Mouse (Mus musculus) liver, embryonic 15.5 days (tissue): Measurements from ENCODE around the gene Aloxe3. TPM values are rescaled to one million over a fixed set of nuclear protein-coding genes. Genes with fewer than 3 reads are reported as not detected.

ENCODE experiments used
- ATAC-seq: fragments of 200-750 bp; cut with Nextera tagmentation; 2 replicates; pipeline ENCODE4 v1.8.0; 2017; ENCODE audit warnings: moderate number of reproducible peaks, mild to moderate bottlenecking, moderate library complexity; ENCODE audit not compliant: insufficient read depth
- H3K27ac ChIP-seq: fragments of 300-500 bp; sonication (generic); replicated peaks from 2 replicates; pipeline ENCODE4 v1.5.1; 2015; ENCODE audit warnings: mild to moderate bottlenecking, inconsistent platforms
- H3K27me3 ChIP-seq: fragments of 300-500 bp; sonication (generic); 2 replicates; pipeline ENCODE4 v1.6.1; 2015; ENCODE audit warnings: mild to moderate bottlenecking, inconsistent platforms
- H3K36me3 ChIP-seq: fragments of 300-500 bp; sonication (generic); replicated peaks from 2 replicates; pipeline ENCODE4 v1.6.1; 2015; ENCODE audit warnings: moderate library complexity, mild to moderate bottlenecking, inconsistent platforms
- H3K4me1 ChIP-seq: fragments of 300-500 bp; sonication (generic); replicated peaks from 2 replicates; pipeline ENCODE4 v1.6.1; 2015; ENCODE audit warnings: inconsistent platforms
- H3K4me2 ChIP-seq: fragments of 300-500 bp; sonication (generic); 2 replicates; pipeline ENCODE4 v1.6.1; 2015; ENCODE audit warnings: moderate library complexity, mild to moderate bottlenecking, inconsistent platforms
- H3K4me3 ChIP-seq: fragments of 300-500 bp; sonication (generic); replicated peaks from 2 replicates; pipeline ENCODE4 v1.5.1; 2015; ENCODE audit warnings: mild to moderate bottlenecking, inconsistent platforms
- H3K9ac ChIP-seq: fragments of 300-500 bp; sonication (generic); 2 replicates; pipeline ENCODE4 v1.6.1; 2015; ENCODE audit warnings: moderate library complexity, mild to moderate bottlenecking, inconsistent platforms
- H3K9me3 ChIP-seq: fragments of 300-500 bp; sonication (generic); replicated peaks from 2 replicates; pipeline ENCODE4 v1.6.1; 2016; ENCODE audit warnings: inconsistent platforms
- WGBS: fragments of 180-500 bp; shearing (Covaris S2); methylation state at CpG from one replicate; pipeline ENCODE4 v1.1.7; 2015; ENCODE audit warnings: mixed read lengths; ENCODE audit not compliant: insufficient replicate concordance; 5-methylcytosine and 5-hydroxymethylcytosine counted together
- polyA plus RNA-seq: library from polyadenylated mRNA; unstranded; fragments of >200 nt; fragmentation: Nextera tagmentation; extraction: Ambion mirVana; gene quantifications from 2 replicates; pipeline ENCODE4 v1.2.1, GENCODE M21; 2015

The Aloxe3 gene
- polyA plus RNA-seq, 1 experiment from 2014 or later, result not detected

DNA sequence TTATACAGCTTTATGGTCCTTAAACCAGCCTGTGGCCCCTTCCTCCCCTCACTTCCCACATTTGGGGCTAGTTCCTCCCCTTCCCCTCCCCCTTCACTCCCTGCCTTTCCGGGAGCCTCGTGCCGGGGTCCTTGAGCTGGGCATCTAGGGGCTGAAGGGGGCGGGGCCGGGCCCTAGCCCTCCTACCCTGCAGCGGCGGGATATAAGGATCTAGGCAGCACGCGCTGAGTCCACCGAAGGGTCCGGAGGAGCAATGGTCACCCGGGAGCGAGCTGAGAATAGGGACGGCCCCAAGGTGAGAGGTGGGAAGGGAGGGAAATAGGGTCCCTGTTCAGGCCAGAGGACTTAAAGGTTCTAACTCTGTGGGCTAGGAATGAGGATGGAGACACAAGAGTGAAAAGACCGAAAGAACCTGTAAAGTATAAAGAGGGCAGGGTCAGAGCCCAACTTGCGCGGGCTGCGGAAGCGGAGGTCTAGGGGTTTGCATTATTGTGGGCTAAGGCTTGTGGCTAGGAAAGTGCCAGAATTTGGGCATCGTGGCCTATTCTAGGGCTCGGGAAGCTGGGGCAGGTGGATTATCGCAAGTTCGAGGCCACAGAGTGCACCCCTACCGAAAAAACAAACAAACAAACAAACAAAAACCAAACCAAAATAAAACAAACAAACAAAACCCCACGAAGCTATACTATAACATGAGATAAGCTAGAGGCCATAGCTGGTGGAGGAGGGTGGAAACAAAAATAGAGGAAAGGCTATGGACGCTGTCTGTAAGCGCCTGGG lies 5.3 kb upstream of the Aloxe3 start, which contains the start of gene Hes7:
Hes7 (plus strand) TSS at position 184 of the 780 bp plus-strand sequence.
- no peak within 1 kb of the TSS for H3K27ac ChIP-seq
- H3K4me2 ChIP-seq, result peak within 1 kb of the TSS; percentile 98
- ATAC-seq, result no peak
- peaks cover 72% of the 10 kb centered on the region for H3K4me1 ChIP-seq
- peak within 1 kb of the TSS; percentile 25; the same call in 1 of the 2 replicates for H3K9ac ChIP-seq
- H3K36me3 ChIP-seq, result no peaks in the 10 kb centered on the region
- 2% methylated on average over 27 of the region's 27 CpGs for WGBS
- H3K4me3 ChIP-seq, result peak within 1 kb of the TSS; percentile 71
- peaks cover 70% of the 10 kb centered on the region for H3K27me3 ChIP-seq
- H3K9me3 ChIP-seq, result no peaks in the 10 kb centered on the region

DNA sequence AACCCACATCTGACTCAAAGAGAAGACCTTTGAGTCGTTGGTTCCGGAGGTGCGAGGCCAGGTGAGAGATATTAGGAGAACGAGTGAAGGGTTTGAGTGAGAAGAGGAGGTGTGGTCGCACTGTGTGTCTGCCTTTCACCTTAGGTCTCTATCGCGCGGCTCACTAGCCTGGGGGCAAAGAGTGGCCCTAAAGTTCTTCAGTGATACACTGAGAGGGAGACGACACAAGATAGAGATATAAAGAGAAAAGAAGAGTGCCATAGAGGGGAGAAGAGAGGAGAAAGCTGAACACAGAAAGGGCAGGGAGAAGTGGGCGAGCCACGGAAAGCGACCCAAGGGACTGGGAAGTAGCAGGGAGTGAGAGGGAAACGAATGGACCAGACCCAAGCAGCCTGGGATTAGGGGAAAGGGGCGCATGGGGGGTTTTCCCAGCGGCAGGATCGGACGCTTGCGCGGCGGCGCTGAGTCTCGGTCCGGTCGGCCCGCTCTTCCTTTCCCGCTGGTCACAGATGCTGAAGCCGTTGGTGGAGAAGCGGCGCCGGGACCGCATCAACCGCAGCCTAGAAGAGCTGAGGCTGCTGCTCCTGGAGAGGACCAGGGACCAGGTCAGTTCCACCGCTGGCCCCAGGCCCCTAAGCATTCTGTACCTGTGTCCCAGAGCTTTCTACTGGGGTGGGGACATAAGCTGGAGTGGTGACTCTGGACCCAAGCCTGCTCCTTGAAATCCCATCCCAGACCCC lies 4.5 kb upstream of the Aloxe3 start:
- Histone ChIP-seq H3K27ac (no peak overlapping the region), H3K4me1 (peaks cover 80% of the 10 kb centered on the region)
- no peak for ATAC-seq

DNA sequence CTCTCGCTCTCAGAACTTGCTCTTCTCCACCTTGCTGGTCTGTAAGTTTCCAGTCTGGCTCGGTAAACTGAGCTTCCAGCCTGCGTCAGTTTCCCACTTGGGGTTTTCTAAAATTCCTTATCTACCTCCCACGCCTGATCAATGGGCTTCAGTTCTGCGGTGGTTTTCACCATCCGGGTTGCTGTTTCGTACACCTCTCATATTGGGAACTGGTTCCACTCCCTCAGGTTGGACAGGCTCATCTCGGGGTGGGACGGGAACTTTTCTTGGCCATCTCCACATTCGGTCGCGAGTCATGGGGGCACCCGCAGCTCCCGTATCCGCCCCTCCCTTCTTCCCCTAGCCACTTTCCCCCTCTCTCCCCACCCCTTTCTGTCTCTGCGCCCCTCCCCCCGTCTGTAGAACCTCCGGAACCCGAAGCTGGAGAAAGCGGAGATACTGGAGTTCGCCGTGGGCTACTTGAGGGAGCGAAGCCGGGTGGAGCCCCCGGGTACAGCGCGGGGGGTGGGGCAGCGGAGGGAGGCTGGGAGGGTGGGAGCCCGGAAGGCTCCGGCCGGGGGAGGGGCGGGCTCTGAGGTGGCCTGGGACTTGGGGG lies 3.9 kb upstream of the Aloxe3 start:
- 1% methylated on average over 32 of the region's 32 CpGs for whole genome bisulfite sequencing
- peak overlapping the region; percentile 81; the same call in 1 of the 2 replicates for H3K27ac ChIP-seq
- no peaks in the 10 kb centered on the region for H3K9me3 ChIP-seq
- H3K4me2 ChIP-seq, result peak overlapping the region; percentile 98
- peak overlapping the region; percentile 47 for H3K9ac ChIP-seq
- H3K4me3 ChIP-seq, result peak overlapping the region; percentile 70
- H3K27me3 ChIP-seq, result peaks cover 63% of the 10 kb centered on the region
- no peaks in the 10 kb centered on the region for H3K36me3 ChIP-seq
- H3K4me1 ChIP-seq, result peaks cover 86% of the 10 kb centered on the region
- ATAC-seq, result no peak

More for the DNA sequence above, 4.5 kb upstream of the Aloxe3 start:
- Histone ChIP-seq H3K27me3 (peaks cover 64% of the 10 kb centered on the region), H3K4me3 (peak overlapping the region; percentile 70), H3K9me3 (no peaks in the 10 kb centered on the region), H3K9ac (peak overlapping the region; percentile 25; the same call in 1 of the 2 replicates), H3K36me3 (no peaks in the 10 kb centered on the region), H3K4me2 (peak overlapping the region; percentile 98)
- WGBS, result under 1% methylated on average over 33 of the region's 33 CpGs

DNA sequence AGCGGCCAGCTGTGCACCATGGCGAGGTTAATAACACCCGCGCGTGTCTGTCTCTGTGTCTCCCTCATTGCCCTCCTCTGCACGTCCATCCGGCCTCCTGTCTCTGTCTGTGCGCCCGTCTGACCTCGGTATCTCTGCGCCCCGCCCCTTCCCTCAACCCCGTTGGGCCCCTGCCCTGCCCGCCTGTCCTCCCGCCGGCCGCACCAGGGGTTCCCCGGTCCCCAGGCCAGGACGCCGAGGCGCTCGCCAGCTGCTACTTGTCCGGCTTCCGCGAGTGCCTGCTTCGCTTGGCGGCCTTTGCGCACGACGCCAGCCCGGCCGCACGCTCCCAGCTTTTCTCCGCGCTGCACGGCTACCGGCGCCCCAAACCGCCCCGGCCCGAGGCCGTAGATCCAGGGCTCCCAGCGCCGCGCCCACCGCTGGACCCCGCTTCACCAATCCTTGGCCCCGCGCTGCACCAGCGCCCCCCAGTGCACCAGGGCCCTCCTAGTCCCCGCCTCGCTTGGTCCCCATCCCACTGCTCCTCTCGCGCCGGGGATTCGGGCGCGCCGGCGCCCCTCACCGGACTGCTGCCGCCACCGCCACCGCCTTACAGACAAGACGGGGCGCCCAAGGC lies 3.3 kb upstream of the Aloxe3 start, which contains the start of gene 9130213A22Rik:
9130213A22Rik (minus strand) TSS at position 254 of the 616 bp plus-strand sequence.
- Histone ChIP-seq H3K9me3 (no peaks in the 10 kb centered on the region), H3K36me3 (no peaks in the 10 kb centered on the region), H3K9ac (peak within 1 kb of the TSS; percentile 61), H3K27ac (peak within 1 kb of the TSS; percentile 81), H3K4me2 (peak within 1 kb of the TSS; percentile 98), H3K27me3 (peaks cover 66% of the 10 kb centered on the region), H3K4me3 (peak within 1 kb of the TSS; percentile 70), H3K4me1 (peaks cover 81% of the 10 kb centered on the region)
- WGBS, result under 1% methylated on average over 66 of the region's 66 CpGs
- peak; percentile 27 for ATAC-seq

DNA sequence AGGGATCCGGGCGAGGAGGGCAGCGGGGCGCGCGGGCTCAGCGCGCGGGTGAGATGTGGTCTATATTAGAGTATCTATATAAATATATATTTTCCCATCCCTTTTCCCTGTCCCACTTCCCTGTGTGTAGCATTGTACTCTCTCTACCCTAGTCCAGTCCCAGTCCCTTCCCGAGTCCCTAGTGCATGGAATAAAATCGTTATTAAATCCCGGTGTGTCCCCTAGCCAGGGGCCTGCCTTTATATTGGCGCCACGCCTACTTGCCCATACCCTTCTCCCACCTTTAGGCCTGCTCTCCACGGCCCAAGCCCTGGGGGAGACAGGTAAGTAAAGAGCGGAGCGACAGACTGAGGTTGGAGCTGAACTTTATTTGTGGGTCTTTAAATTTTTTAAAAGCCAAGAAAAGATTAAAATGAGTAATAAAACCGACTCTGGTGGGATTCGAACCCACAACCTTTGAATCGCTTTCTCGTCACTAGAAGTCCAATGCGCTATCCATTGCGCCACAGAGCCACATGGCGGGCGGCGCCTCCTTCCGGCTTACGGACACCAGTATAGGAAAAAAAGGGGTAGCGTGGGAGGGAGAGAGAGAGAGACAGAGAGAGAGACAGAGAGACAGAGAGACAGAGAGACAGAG lies 2.5 kb upstream of the Aloxe3 start:
- H3K4me1 ChIP-seq, result peaks cover 73% of the 10 kb centered on the region
- H3K9me3 ChIP-seq, result no peaks in the 10 kb centered on the region
- no peak for ATAC-seq
- peak overlapping the region; percentile 98 for H3K4me2 ChIP-seq
- H3K36me3 ChIP-seq, result no peaks in the 10 kb centered on the region
- WGBS, result under 1% methylated on average over 29 of the region's 29 CpGs
- H3K9ac ChIP-seq, result peak overlapping the region; percentile 61
- H3K27me3 ChIP-seq, result peaks cover 66% of the 10 kb centered on the region
- H3K27ac ChIP-seq, result peak overlapping the region; percentile 81
- peak overlapping the region; percentile 70 for H3K4me3 ChIP-seq

DNA sequence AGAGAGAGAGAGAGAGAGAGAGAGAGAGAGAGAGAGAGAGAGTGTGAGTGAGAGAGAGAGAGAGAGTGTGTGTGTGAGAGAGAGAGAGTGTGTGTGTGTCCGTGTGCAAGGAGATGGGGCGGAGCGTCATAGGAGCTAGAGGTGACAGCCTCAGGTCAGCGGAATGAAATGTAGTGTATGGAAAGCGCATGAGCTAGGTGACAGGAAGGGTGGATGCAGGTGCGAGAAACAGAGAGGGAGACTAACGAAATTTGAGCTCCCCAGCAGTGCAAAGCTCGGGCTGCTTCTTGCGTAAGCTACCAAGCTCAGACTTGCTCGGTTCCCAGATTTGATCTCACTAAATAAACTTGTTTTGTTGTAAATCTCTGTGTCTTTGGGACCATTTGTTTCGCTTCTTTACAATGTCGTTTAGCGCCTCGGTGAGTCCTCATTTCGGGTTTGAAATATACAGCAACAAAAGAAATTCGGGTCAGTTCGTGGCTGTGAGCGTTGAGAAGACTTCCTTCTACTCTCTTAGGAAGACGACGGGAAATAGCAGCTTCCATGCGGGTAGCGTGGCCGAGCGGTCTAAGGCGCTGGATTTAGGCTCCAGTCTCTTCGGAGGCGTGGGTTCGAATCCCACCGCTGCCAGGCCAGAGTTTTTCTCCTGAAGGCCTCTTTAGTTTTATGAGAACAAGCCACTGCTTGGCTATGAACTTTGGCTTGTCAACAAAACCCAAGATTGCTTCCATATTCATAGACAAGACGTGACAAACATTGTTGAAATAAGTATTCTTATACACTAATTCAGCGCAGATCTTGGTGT lies 1.8 kb upstream of the Aloxe3 start:
- Histone ChIP-seq H3K9ac (peak overlapping the region; percentile 61), H3K9me3 (no peaks in the 10 kb centered on the region), H3K36me3 (no peaks in the 10 kb centered on the region), H3K27me3 (peaks cover 69% of the 10 kb centered on the region), H3K27ac (peak overlapping the region; percentile 79), H3K4me2 (peak overlapping the region; percentile 98), H3K4me1 (peaks cover 68% of the 10 kb centered on the region), H3K4me3 (peak overlapping the region; percentile 70)
- WGBS, result under 1% methylated on average over 31 of the region's 31 CpGs
- peak; percentile 69 for ATAC-seq

DNA sequence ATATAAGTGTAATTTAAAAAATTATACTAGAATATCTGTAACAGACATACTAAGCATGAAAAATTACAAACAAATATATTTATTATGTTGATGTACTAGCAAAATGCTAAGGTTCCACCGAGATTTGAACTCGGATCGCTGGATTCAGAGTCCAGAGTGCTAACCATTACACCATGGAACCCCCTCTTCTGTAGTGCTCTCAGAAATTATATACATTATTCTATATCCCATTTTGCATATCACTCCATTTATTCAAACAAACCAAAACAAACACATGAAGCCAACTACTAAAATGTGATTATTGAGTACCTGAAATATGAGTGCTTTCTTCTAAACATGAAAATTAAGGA lies 1.2 kb upstream of the Aloxe3 start:
- Histone ChIP-seq H3K4me3 (peak overlapping the region; percentile 70), H3K9ac (no peak overlapping the region), H3K4me2 (peak overlapping the region; percentile 98), H3K27ac (peak overlapping the region; percentile 79; the same call in 1 of the 2 replicates), H3K9me3 (no peaks in the 10 kb centered on the region), H3K36me3 (no peaks in the 10 kb centered on the region), H3K4me1 (peaks cover 63% of the 10 kb centered on the region), H3K27me3 (peaks cover 69% of the 10 kb centered on the region)
- peak; percentile 52 for ATAC-seq
- 0% methylated on average over 3 of the region's 3 CpGs for WGBS

DNA sequence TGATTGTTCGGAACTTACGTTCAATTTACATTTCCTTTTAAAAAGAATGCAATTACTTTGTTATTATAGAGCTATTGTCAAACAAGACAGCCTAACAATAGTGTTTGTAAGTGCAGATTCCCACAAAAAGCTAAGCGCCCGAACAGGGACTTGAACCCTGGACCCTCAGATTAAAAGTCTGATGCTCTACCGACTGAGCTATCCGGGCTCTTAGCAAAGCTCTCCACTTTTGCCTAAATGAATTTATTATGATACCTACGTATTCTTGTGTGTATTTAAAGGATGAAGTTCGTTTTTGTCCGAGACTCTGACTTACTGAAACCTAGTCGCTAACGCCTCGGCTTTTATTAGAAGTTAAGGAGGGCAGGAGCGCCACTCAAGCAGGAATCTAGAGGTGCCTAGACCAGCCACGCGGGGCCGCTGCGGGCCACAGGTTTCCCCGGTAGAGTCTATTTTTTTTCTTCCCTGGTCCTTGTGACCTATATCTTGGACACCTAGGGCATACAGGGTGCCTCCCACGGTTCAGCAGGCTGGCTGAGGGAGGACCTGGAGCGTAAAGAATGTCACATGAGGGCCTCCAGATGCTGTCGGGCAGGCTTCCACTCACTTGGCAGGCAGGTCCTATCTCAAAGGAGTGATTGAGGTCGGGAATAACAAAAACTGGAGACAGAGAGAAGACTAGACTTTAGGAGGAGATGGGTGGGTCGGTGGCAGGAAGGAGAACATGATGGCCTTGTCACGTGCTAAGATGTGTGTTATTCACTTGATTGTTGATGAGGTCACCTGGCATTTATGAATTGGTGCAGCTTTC lies 450 bp upstream of the Aloxe3 start:
- Histone ChIP-seq H3K4me2 (peak overlapping the region; percentile 93), H3K36me3 (no peaks in the 10 kb centered on the region), H3K9me3 (no peaks in the 10 kb centered on the region), H3K27me3 (peaks cover 68% of the 10 kb centered on the region), H3K4me1 (peaks cover 58% of the 10 kb centered on the region), H3K27ac (peak overlapping the region; percentile 66), H3K4me3 (peak overlapping the region; percentile 62), H3K9ac (peak overlapping the region; percentile 53)
- ATAC-seq, result peak; percentile 37; the same call in 1 of the 2 replicates
- WGBS, result under 1% methylated on average over 24 of the region's 24 CpGs

DNA sequence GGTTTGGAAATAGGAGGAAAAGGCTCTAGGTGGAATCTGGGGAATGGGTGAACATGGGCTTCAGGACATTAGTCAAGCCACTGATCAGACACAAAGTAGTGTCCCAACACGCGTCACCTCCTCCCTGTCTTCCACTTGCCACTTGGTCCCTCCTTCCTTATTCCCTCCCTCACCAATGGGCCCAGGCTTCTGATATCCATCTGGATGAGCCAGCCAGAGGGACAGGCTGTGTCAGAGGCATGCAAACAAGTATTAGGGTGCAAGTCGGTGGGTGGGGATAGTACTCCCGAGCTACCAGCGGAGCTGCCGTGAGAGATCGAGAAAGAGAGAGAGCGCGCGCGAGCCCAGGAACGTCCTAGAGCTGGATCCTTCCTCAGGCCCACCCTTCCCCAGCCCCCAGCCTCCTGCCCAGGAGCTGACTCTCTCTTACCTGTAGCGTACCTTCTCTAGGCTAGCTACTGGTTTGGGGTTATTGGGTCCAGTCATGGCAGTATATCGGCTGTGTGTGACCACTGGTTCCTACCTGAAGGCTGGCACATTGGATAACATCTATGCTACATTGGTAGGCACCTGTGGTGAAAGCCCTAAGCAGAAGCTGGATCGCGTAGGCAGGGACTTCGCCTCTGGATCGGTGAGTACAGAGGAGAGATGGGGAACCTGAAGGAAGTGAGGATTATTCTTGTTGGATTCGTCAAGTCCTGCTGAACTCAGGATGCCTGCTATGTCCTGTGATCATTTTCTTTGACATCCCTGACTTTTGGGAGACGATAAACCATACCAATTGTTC lies 416 bp downstream of the Aloxe3 start:
- ATAC-seq, result no peak
- no peaks in the 10 kb centered on the region for H3K9me3 ChIP-seq
- peaks cover 62% of the 10 kb centered on the region for H3K27me3 ChIP-seq
- H3K4me1 ChIP-seq, result peaks cover 49% of the 10 kb centered on the region
- WGBS, result 14% methylated on average over 20 of the region's 20 CpGs
- peak overlapping the region; percentile 53 for H3K9ac ChIP-seq
- H3K27ac ChIP-seq, result no peak overlapping the region
- H3K4me3 ChIP-seq, result peak overlapping the region; percentile 62
- no peaks in the 10 kb centered on the region for H3K36me3 ChIP-seq
- H3K4me2 ChIP-seq, result peak overlapping the region; percentile 93
